Mouse (Mus musculus) lung, postnatal 36 days (tissue): ENCODE measurements around the gene Kif21a.

Experiments used
- DNase-seq: peaks from one replicate; pipeline ENCODE4 v3.0.0; 2022; ENCODE audit warnings: mixed read lengths

Kif21a gene

GRCm38 (mm10) chr15:91049496-91050441, at the start of gene Kif21a:
Gene Kif21a, minus strand, starts transcription at chr15:91049948.
- peak; percentile 72 for DNase-seq

- DNase-seq: no peak
Observed at GRCm38 (mm10) chr15:91096606-91097005, 46.9 kb upstream of the Kif21a start.

- no peak for DNase-seq
Observed at GRCm38 (mm10) chr15:91089427-91089826, 39.7 kb upstream of the Kif21a start.

GRCm38 (mm10) chr15:91088071-91088470, 38.3 kb upstream of the Kif21a start:
- peak; percentile 50 for DNase-seq

GRCm38 (mm10) chr15:91077457-91078410, 28.0 kb upstream of the Kif21a start:
- no peak for DNase-seq

- no peak for DNase-seq
Observed at GRCm38 (mm10) chr15:91072440-91072839, 22.7 kb upstream of the Kif21a start.

- DNase-seq: no peak
Observed at GRCm38 (mm10) chr15:91064310-91064826, 14.6 kb upstream of the Kif21a start.

- DNase-seq: no peak
Observed at GRCm38 (mm10) chr15:91063845-91064244, 14.1 kb upstream of the Kif21a start.

- DNase-seq: no peak
Observed at GRCm38 (mm10) chr15:91056866-91057342, 7.2 kb upstream of the Kif21a start.

GRCm38 (mm10) chr15:91056176-91056865, 6.6 kb upstream of the Kif21a start:
- no peak for DNase-seq

GRCm38 (mm10) chr15:91048951-91049495, 725 bp downstream of the Kif21a start:
- peak; percentile 1 for DNase-seq

- no peak for DNase-seq
Observed at GRCm38 (mm10) chr15:91047627-91048026, 2.1 kb downstream of the Kif21a start.

GRCm38 (mm10) chr15:91046506-91046905, 3.2 kb downstream of the Kif21a start:
- peak; percentile 65 for DNase-seq

GRCm38 (mm10) chr15:91043263-91043662, 6.5 kb downstream of the Kif21a start:
- DNase-seq: no peak

- no peak for DNase-seq
Observed at GRCm38 (mm10) chr15:91038860-91039259, 10.9 kb downstream of the Kif21a start.

- no peak for DNase-seq
Observed at GRCm38 (mm10) chr15:91034090-91034489, 15.7 kb downstream of the Kif21a start.

- DNase-seq: no peak
Observed at GRCm38 (mm10) chr15:91033529-91033928, 16.2 kb downstream of the Kif21a start.

- DNase-seq: no peak
Observed at GRCm38 (mm10) chr15:91028962-91029361, 20.8 kb downstream of the Kif21a start.

GRCm38 (mm10) chr15:91028494-91028893, 21.3 kb downstream of the Kif21a start:
- no peak for DNase-seq

- DNase-seq: no peak
Observed at GRCm38 (mm10) chr15:91022276-91022675, 27.5 kb downstream of the Kif21a start.

GRCm38 (mm10) chr15:91018861-91019187, 30.9 kb downstream of the Kif21a start:
- DNase-seq: no peak
